Mouse (Mus musculus) lung, adult 2 months (tissue): ENCODE results near the gene Sncb.

Source experiments
- CTCF ChIP-seq: fragments of 200-500 bp; IDR thresholded peaks from 2 replicates; pipeline ENCODE4 v1.5.1; 2011; ENCODE audit warnings: mild to moderate bottlenecking, low read length, control low read depth; ENCODE audit not compliant: insufficient read depth
- POLR2A ChIP-seq: fragments of 200-500 bp; IDR thresholded peaks from 2 replicates; pipeline ENCODE4 v1.6.1; 2011; ENCODE audit warnings: low read depth, mild to moderate bottlenecking, control low read depth, low read length, borderline replicate concordance; ENCODE audit errors: extremely low read depth

- no peak for TF ChIP-seq CTCF
- TF ChIP-seq POLR2A: no peak
Observed at GRCm38 (mm10) chr13:54714996-54715395, 51.4 kb downstream of the Sncb start.
